Mouse (Mus musculus): ENCODE measurements around the gene Reln.

GRCm38 (mm10) chr5:21981216-21981615, 363.3 kb downstream of the Reln start:
- TF ChIP-seq MYOD1 (IDR thresholded peaks at IDR 0.05; ENCODE audit: control insufficient read depth in 1 of 3, insufficient read length in 2 of 3, low read depth in 2 of 3) = no peak
- no peak for TF ChIP-seq TCF12 (IDR thresholded peaks at IDR 0.05; ENCODE audit: insufficient read depth, poor library complexity, severe bottlenecking)
- TF ChIP-seq TCF3 (IDR thresholded peaks at IDR 0.05; ENCODE audit: insufficient read length, low read depth) = no peak
- no peak for TF ChIP-seq POLR2AphosphoS2 (IDR thresholded peaks at IDR 0.05; ENCODE audit: insufficient read length, low read depth)
- TF ChIP-seq USF1 (IDR thresholded peaks at IDR 0.05; ENCODE audit: low read depth) = no peak
- no peak for TF ChIP-seq POLR2A (IDR thresholded peaks at IDR 0.05; ENCODE audit: insufficient read length, low read depth)
- TF ChIP-seq REST (IDR thresholded peaks at IDR 0.05; ENCODE audit: insufficient read depth, insufficient read length) = no peak
- no peak for TF ChIP-seq MAX (IDR thresholded peaks at IDR 0.05; ENCODE audit: low read depth)
- TF ChIP-seq E2F4 (IDR thresholded peaks at IDR 0.05; ENCODE audit: insufficient read depth) = no peak
- no peak for TF ChIP-seq CEBPB (IDR thresholded peaks at IDR 0.05; ENCODE audit: insufficient read depth, poor library complexity, severe bottlenecking)
- no peak for TF ChIP-seq MYOG (IDR thresholded peaks at IDR 0.05; ENCODE audit: control insufficient read depth in 1 of 3, insufficient read depth in 1 of 3, insufficient read length in 2 of 3, low read depth in 2 of 3)
